Mouse (Mus musculus) common myeloid progenitor, adult 5-6 weeks (primary cell): ENCODE data around the gene Smim7. TPM values are rescaled to one million over a fixed set of nuclear protein-coding genes. Genes with fewer than 3 reads are reported as not detected.

Experiments
- ATAC-seq: replicated peaks from 2 replicates; pipeline ENCODE4 v1.8.0; 2016; ENCODE audit warnings: low read depth, mild to moderate bottlenecking, moderate TSS enrichment, inconsistent platforms; ENCODE audit not compliant: poor library complexity, severe bottlenecking
- total RNA-seq: library from RNA; stranded (forward); fragments of 200-1000, 187-1606 nt; gene quantifications from 2 replicates; pipeline ENCODE4 v1.2.3, GENCODE M21; 2017

The Smim7 gene
- total RNA-seq, result 57.2 and 60.7 TPM in 2 replicates

- ATAC-seq, result peak; percentile 91
These were observed at the start of gene Smim7 for GRCm38 (mm10) chr8:72570633-72571610. Smim7 (minus strand) TSS chr8:72571088.

- ATAC-seq, result peak; percentile 62
These were observed 19.3 kb upstream of the Smim7 start for GRCm38 (mm10) chr8:72590198-72590597.

DNA sequence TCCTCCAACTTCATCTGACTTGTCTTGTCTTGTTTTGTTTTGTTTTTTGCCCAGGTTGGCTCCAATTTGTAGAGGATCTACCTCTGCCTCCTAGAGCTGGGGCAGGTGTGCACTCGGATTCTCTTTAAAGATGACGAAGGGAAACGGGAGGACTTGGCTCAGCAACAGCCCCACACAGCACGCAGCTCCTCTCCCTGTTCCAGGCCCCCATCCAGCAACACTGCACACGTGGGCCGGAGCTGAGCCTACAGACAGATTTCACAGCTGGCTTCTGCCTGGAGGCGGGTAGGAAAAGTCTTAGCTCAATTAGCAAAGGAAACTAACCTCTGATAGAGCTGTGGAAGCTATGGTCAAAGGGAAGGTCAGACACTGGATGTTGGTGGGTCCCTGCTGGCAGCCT, 18.4 kb upstream of the Smim7 start:
- no peak for ATAC-seq

GRCm38 (mm10) chr8:72588865-72589264, 18.0 kb upstream of the Smim7 start:
- ATAC-seq, result no peak

GRCm38 (mm10) chr8:72587806-72588205, 16.9 kb upstream of the Smim7 start:
- ATAC-seq, result no peak

DNA sequence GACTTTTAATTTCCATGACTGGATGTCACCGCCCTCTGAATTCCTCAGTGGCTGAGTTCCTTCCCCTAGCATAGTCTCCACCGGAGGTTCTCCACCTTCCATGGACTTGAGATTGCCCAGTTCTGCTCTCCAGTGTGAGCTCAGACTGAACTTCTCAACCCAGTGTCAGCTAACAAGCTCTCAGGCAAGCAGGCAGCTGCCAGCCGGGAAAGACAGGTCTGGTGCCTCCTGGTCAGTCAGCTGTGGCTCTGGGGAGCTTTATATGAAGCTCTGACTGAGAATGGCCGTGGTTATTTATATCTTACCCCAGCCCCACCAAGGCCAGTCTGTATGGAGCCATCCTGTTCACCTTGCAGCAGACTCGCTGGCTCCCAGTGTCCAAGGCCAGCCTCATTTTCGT, 13.5 kb upstream of the Smim7 start:
- no peak for ATAC-seq

DNA sequence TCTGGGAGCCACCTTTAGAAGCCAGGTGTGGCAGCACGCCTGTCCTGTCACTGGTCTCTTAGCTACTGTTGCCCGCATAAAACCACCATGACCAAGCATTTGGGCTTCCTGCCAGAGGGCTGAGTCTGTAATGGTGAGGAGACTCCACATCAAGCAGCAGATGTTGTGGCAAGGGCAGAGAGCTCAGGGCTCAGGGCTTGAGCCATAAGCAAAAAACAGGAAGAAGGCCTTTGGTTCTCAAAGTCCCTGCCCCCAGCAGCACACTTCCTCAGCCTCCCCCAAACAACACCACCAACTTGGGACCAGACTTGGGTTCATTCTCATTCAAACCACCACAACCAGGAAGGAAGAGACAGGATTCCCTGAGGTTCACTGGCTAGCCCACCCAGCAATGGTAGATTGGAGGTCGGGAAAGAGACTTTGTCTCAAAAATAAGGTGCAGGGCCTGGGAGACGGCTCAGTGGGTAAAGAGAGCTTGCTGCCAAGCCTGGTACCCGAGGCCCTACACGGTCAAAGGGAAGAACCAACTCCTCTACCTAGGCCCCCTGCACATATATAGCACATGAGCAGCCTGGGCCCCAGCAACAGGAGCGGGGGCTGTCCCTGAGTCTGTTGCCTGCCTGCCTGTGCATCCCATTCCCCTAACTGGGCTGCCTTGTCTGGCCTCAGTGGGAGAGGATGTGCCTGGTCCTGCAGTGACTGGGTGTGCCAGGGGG, 12.3 kb upstream of the Smim7 start:
- peak; percentile 92 for ATAC-seq

- ATAC-seq, result no peak
These were observed 8.5 kb upstream of the Smim7 start for GRCm38 (mm10) chr8:72579374-72579773.

DNA sequence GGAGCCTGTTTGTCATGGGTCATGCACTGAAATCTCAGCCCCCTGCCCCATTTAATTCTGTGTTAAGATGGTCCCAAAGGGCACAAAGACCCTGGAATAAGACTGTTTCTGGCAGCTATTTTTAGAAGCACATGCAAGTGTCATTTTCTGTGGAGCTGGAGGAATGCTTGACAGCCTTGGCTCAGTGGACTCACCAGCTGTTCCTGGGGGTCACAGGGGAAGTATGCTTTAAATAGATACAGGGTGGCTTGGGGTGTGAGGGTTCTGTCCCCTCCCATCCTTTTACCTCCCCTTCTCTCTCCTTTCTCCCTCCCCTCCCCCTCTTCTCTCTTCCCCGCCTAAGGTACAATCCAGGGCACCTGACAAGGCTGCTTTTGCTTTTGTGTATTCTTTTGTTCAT, 7.1 kb upstream of the Smim7 start:
- no peak for ATAC-seq

DNA sequence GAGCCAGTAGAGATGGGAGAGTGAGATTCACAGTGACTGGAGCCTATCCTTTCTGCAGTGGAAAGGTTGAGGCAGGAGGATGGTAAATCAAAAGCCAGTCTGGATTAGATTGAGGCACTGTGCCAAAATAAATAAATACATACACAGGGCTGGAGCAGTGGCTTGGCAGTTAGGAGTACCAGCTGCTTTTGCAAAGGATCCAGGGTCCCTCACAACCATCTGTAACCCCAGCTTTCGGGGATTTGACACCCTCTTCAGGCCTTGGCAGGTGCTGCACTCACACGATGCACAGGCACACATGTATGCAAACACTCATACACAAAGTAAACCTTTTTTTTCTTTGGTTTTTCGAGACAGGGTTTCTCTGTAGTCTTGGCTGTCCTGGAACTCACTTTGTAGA, 6.4 kb upstream of the Smim7 start:
- no peak for ATAC-seq

DNA sequence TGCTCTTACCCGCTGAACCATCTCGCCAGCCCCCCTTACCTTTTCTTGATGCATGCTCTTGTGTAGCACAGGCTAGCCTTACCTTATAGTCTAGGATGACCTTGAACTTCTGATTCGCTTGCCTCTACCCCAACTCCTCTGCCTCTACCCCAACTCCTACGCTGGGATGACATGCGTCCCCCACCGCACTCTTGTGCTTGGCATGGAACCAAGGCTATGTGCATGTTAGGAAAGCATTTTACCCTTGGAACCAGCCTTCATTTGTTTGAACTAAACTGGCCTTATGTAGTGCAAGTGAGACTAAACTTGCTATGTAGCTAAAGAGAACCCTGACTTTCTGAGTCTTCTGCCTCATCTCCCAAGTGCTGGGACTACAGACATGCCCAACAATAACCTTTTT, 5.0 kb upstream of the Smim7 start:
- no peak for ATAC-seq

- ATAC-seq, result no peak
These were observed 2.6 kb upstream of the Smim7 start for GRCm38 (mm10) chr8:72573450-72573849.

DNA sequence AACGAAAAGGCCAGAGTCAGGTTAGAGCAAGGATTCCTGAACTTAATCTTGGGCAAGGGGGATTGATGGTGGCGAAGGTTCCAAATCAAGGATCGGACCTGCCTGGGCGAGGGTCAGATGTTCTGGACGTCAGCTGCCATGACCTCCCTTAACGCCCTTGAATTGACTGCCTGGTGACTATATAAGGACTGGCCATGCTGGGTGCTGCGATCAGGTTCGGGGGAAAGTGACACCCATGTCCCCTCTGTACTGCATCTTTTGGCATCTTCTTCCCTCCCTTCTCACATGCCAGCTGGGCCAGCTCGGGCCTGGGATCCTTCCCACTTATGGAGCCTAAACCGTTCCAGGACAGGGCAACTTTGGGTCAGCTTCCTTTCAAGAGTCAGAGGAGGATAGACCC, 1.6 kb upstream of the Smim7 start:
- ATAC-seq, result no peak

DNA sequence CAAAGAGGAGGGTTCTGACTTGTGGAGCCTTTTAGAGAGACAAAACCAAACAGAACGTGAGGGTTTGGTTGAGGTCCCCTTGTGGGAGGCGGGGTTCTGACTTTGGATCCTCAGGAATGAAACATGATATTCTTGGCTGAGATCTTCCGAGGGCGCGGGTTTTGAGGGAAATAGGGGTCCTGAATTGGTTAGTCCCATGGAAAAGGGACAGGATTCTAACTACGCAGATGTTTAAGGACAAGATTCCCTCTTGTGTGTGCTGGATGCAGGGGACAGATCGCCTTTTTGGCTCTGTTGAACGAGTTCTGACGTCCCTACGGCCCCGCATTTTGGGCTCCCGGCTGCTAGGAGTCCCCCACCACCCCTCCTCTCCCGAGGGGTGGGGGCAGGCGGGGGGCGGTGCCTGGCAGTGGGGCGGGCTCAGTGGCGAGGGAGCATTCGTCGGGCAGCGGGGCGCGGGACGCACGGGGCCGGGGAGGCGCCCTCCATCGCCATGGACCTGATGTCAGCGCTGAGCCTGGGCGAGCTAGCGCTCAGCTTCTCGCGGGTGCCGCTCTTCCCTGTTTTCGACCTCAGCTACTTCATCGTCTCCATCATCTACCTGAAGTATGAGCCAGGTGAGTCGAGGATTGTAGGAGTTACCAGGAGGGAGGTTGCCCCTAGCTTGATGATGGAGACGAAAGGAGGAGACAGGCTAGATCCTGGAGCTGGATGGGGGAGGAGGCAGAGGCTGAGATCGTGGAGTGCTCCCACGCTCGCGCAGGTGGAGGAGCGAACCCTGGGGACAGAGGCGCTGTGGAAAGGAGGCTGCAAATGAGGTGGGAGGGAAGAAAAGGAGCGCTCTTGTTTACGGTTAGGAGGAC, 954 bp upstream of the Smim7 start, which contains the start of gene Tmem38a:
Gene Tmem38a (plus strand): TSS at position 445 of the 863 bp plus-strand sequence.
- peak; percentile 26 for ATAC-seq

GRCm38 (mm10) chr8:72565970-72566369, 4.9 kb downstream of the Smim7 start:
- no peak for ATAC-seq

- no peak for ATAC-seq
These were observed 9.7 kb downstream of the Smim7 start for GRCm38 (mm10) chr8:72561111-72561689.

DNA sequence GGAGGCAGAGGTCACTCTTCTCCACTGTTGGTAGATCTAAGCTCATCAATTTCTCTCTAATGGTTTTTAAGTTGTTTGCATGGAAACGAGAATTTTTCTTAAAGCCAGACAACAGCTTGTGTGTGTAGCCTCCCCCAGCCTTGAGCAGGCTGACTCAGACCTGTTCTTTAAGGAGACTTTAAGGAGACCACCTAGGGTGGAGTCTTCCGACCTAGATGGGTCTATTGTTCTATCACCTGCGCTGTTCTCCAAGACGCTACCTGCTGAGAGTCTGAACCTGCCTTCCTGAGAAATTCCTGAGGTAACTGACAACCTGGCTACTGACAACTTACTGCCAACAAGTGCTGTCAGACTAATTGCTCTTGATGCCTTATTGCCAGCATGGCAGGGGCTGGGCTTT, 15.1 kb downstream of the Smim7 start:
- no peak for ATAC-seq

- ATAC-seq, result no peak
These were observed 21.5 kb downstream of the Smim7 start for GRCm38 (mm10) chr8:72549314-72549892.

DNA sequence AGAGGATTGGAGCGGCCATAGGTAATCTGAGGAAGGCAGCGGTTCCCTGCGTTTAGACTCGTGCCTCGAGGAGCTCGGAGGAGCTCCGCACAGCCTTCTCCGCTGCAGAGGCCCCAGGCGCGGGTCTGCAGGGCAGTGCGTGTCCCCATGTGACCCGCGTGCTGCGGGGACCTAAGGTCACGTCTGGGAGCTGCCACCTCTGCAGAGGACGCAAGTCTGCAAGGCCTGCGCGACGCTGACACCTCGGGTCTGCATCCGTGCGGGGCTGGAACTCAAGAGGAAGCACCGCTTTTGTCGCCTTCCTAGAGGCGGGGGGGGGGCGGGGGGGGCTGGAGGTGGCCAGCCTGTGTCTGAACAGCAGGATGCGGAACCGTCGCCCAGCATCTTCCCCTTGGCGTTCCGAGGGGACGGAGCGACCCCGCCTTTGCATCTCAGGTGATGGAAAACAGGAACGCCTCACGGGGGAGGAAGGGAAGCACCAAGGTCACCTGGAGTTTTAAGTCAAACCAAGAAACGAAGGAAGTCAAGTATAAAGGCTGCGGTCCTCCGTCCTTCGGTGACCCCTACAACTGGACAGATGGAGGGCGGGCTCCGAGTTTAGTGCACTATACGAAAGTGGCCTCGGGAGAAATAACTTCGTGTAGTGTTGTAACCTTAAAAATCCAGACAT, 22.1 kb downstream of the Smim7 start:
- no peak; the same call in 1 of the 2 replicates for ATAC-seq
